Mouse (Mus musculus) embryonic facial prominence, embryonic 15.5 days (tissue): ENCODE results near the gene Cops2. TPM values are rescaled to one million over a fixed set of nuclear protein-coding genes. Genes with fewer than 3 reads are reported as not detected.

Source experiments
- ATAC-seq: fragments of 200-750 bp; cut with Nextera tagmentation; 2 replicates; pipeline ENCODE4 v1.8.0; 2017; ENCODE audit warnings: low read depth, moderate TSS enrichment; ENCODE audit not compliant: insufficient number of reproducible peaks, low FRiP score, low TSS enrichment
- H3K27ac ChIP-seq: fragments of 300-500 bp; sonication (generic); replicated peaks from 2 replicates; pipeline ENCODE4 v1.5.1; 2015; ENCODE audit warnings: mild to moderate bottlenecking, inconsistent platforms
- H3K27me3 ChIP-seq: fragments of 300-500 bp; sonication (generic); 2 replicates; pipeline ENCODE4 v1.6.1; 2015; ENCODE audit warnings: inconsistent platforms
- H3K36me3 ChIP-seq: fragments of 300-500 bp; sonication (generic); 2 replicates; pipeline ENCODE4 v1.6.1; 2015; ENCODE audit warnings: mild to moderate bottlenecking, inconsistent platforms
- H3K4me1 ChIP-seq: fragments of 300-500 bp; sonication (generic); 2 replicates; pipeline ENCODE4 v1.6.1; 2015; ENCODE audit warnings: inconsistent platforms
- H3K4me2 ChIP-seq: fragments of 300-500 bp; sonication (generic); replicated peaks from 2 replicates; pipeline ENCODE4 v1.6.1; 2015; ENCODE audit warnings: mild to moderate bottlenecking, inconsistent platforms
- H3K4me3 ChIP-seq: fragments of 300-500 bp; sonication (generic); replicated peaks from 2 replicates; pipeline ENCODE4 v1.5.1; 2015; ENCODE audit warnings: mild to moderate bottlenecking, inconsistent platforms
- H3K9ac ChIP-seq: fragments of 300-500 bp; sonication (generic); 2 replicates; pipeline ENCODE4 v1.6.1; 2015; ENCODE audit warnings: inconsistent platforms
- H3K9me3 ChIP-seq: fragments of 300-500 bp; sonication (generic); replicated peaks from 2 replicates; pipeline ENCODE4 v1.6.1; 2016; ENCODE audit warnings: inconsistent platforms
- WGBS: fragments of 180-500 bp; shearing (Covaris S2); methylation state at CpG from one replicate; pipeline ENCODE4 v1.1.7; 2015; 5-methylcytosine and 5-hydroxymethylcytosine counted together
- polyA plus RNA-seq: library from polyadenylated mRNA; unstranded; fragments of >200 nt; fragmentation: Nextera tagmentation; extraction: Ambion mirVana; gene quantifications from 2 replicates; pipeline ENCODE4 v1.2.1, GENCODE M21; 2015

Gene Cops2
- polyA plus RNA-seq, 1 experiment from 2014 or later: 72.0 TPM

GRCm38 (mm10) chr2:125820397-125820796 lies 38.5 kb downstream of the Cops2 start:
- Histone ChIP-seq H3K4me3 (no peak overlapping the region), H3K9ac (no peak overlapping the region), H3K27me3 (no peaks in the 10 kb centered on the region), H3K4me2 (no peak overlapping the region), H3K4me1 (no peaks in the 10 kb centered on the region), H3K9me3 (no peaks in the 10 kb centered on the region), H3K27ac (no peak overlapping the region), H3K36me3 (no peaks in the 10 kb centered on the region)
- WGBS: 82% methylated on average over 4 of the region's 4 CpGs
- no peak for ATAC-seq

DNA sequence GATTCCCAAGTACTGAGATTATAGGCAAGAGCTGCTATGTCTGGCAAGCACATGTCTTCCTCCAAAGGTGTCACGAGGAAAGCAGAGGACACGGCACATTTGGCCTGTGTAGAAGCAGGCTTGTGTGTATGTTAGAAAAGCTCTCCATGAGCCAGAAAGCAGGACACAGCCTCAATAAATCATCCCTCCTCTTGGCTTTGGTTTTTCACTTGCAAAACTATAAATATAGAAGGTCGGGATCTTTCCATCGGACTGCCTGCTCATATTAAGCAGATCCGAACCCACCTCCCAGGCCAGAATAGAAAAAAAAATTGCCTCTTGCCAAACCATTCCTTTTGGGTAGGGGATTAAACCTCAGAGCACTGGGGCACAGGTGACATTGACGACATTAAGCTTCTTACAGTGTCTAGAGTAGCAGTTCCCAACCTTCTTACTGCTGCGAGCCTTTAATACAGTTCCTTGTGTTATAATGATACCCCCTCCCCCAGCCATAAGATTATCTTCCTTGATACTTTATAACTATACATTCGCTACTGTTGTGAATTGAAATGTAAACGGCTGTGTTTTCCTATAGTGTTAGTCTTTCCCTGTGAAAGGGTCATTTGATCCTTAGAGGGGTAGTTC lies 44.9 kb downstream of the Cops2 start:
- H3K36me3 ChIP-seq: no peaks in the 10 kb centered on the region
- no peak overlapping the region for H3K4me3 ChIP-seq
- no peaks in the 10 kb centered on the region for H3K9me3 ChIP-seq
- H3K27ac ChIP-seq: no peak overlapping the region
- H3K4me2 ChIP-seq: no peak overlapping the region
- H3K4me1 ChIP-seq: no peaks in the 10 kb centered on the region
- 64% methylated on average over 9 of the region's 9 CpGs for WGBS
- ATAC-seq: no peak
- H3K9ac ChIP-seq: no peak overlapping the region
- H3K27me3 ChIP-seq: no peaks in the 10 kb centered on the region

DNA sequence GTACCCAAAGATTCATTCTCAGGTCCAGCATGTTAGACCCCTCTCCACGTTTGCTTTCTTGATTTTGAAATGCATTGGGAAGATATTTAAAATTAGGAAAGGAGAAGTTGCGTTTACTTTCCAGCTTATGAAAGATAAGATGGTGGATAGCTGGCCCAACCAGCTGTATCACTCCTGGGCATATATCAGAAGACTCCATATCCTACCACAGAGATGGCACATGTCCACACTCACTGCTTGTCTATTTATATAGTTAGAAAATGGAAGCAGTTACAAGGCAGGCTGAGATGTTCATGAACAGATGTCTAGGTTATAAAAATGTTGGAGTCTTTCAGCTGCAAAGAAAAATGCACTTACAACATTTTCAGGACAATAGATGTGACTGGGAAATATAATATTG lies 47.6 kb downstream of the Cops2 start:
- no peak for ATAC-seq

DNA sequence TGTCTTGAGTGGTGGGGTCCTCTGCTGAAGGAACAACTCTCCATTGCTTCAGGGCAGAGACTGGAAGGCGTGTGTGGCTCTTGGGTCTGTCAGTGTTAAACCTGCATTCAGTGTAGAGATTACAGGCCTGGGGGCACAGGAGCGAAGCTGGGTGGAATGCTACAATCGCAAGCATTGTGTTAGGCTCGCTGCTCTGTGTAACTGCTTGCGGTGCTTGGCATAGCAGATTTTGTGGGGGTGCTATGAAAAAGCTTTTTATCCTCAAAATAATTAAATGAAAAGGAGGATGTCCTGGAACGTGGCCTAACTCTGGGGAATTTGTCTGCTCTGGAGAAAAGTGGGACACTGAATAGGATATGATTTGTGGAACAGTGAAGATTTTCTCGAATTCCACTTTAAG lies 49.4 kb downstream of the Cops2 start:
- no peaks in the 10 kb centered on the region for H3K9me3 ChIP-seq
- no peaks in the 10 kb centered on the region for H3K36me3 ChIP-seq
- H3K4me3 ChIP-seq: no peak overlapping the region
- H3K27ac ChIP-seq: no peak overlapping the region
- H3K9ac ChIP-seq: no peak overlapping the region
- no peaks in the 10 kb centered on the region for H3K27me3 ChIP-seq
- H3K4me1 ChIP-seq: no peaks in the 10 kb centered on the region
- WGBS: 31% methylated on average over 7 of the region's 7 CpGs
- H3K4me2 ChIP-seq: no peak overlapping the region
- no peak for ATAC-seq

More for the DNA sequence above, 47.6 kb downstream of the Cops2 start:
- no peaks in the 10 kb centered on the region for H3K27me3 ChIP-seq
- no peak overlapping the region for H3K4me2 ChIP-seq
- H3K4me1 ChIP-seq: no peaks in the 10 kb centered on the region
- H3K4me3 ChIP-seq: no peak overlapping the region
- H3K36me3 ChIP-seq: no peaks in the 10 kb centered on the region
- no peak overlapping the region for H3K9ac ChIP-seq
- WGBS: 79% methylated on average over 2 of the region's 2 CpGs
- H3K9me3 ChIP-seq: no peaks in the 10 kb centered on the region
- no peak overlapping the region for H3K27ac ChIP-seq

DNA sequence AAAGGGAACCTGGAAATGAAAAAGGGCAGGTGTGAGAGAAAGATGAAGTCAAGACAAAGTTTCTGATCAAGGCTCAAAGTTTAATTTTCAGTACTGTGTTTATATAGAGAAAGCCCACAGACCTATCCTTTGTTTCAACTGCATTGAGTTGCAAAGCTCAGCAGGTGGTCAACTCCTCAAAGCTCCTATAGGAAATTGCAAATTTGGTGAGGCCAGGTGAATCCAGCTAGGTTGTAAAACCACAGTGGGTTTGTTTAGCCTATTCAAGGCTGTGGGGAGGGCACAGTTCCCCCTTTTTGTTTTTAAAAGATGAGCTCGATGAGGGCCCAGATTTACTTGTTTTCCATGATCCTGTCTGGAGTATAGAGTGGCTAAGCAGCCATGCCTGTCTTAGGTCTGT lies 53.1 kb downstream of the Cops2 start:
- Histone ChIP-seq H3K4me3 (no peak overlapping the region), H3K4me1 (0 out of 2 replicates have a peak, but pooled peaks cover 4% of the 10 kb centered on the region), H3K9me3 (no peaks in the 10 kb centered on the region), H3K4me2 (no peak overlapping the region), H3K9ac (no peak overlapping the region), H3K27ac (no peak overlapping the region), H3K36me3 (no peaks in the 10 kb centered on the region), H3K27me3 (no peaks in the 10 kb centered on the region)
- ATAC-seq: no peak
- WGBS: 47% methylated on average over 1 of the region's 1 CpGs

DNA sequence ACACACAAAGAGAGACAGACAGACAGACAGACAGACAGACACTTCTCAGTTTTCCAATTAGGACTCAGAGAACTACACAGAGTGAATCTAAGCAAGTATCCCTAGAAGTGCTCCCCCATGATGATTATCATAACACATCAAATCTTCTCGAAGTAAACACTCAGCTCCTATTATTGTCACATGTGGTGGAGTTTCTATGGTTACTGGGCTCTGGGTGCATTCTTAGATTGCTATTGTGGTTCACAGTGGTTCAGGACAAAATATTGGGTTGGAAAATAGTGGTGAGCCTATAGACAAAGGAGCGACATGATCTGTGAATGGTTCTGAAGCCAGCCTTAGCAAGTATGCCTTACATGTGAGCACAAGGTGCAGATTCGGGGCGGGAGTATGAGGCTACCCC lies 57.0 kb downstream of the Cops2 start:
- no peaks in the 10 kb centered on the region for H3K9me3 ChIP-seq

DNA sequence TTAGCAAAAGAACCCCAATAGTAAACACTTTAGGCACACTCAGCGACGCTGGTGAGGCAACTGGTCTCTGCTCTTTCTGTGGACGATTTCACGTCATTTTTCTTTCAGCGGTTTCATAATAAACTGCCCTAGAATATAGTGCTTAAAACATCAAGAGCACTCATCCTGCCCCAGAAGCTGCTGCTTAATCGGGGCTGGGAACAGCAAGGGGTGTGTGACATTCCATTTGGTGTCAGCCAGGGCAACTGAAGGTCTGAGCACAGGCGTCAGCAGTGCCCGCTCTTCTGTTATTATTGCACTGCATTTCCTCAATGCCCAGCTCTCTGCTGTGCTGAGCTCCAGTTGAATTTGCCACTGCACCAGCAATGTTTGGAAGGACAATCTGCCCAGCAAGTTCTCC lies 57.9 kb downstream of the Cops2 start:
- Histone ChIP-seq H3K4me3 (no peak overlapping the region), H3K27ac (no peak overlapping the region), H3K27me3 (no peaks in the 10 kb centered on the region), H3K4me1 (0 out of 2 replicates have a peak, but pooled peaks cover 4% of the 10 kb centered on the region), H3K9ac (no peak overlapping the region), H3K36me3 (no peaks in the 10 kb centered on the region), H3K4me2 (no peak overlapping the region), H3K9me3 (no peaks in the 10 kb centered on the region)
- ATAC-seq: no peak
- 61% methylated on average over 8 of the region's 8 CpGs for WGBS

More for the DNA sequence above, 57.0 kb downstream of the Cops2 start:
- 62% methylated on average over 4 of the region's 4 CpGs for WGBS
- Histone ChIP-seq H3K9ac (no peak overlapping the region), H3K4me3 (no peak overlapping the region), H3K4me2 (no peak overlapping the region), H3K36me3 (no peaks in the 10 kb centered on the region), H3K4me1 (0 out of 2 replicates have a peak, but pooled peaks cover 4% of the 10 kb centered on the region), H3K27me3 (no peaks in the 10 kb centered on the region), H3K27ac (no peak overlapping the region)
- ATAC-seq: no peak

GRCm38 (mm10) chr2:125800428-125800827 lies 58.5 kb downstream of the Cops2 start:
- no peak for ATAC-seq
- 56% methylated on average over 4 of the region's 4 CpGs for WGBS
- no peak overlapping the region for H3K9ac ChIP-seq
- no peaks in the 10 kb centered on the region for H3K27me3 ChIP-seq
- H3K4me3 ChIP-seq: no peak overlapping the region
- H3K9me3 ChIP-seq: no peaks in the 10 kb centered on the region
- H3K27ac ChIP-seq: no peak overlapping the region
- no peaks in the 10 kb centered on the region for H3K36me3 ChIP-seq
- H3K4me2 ChIP-seq: no peak overlapping the region
- 0 out of 2 replicates have a peak, but pooled peaks cover 4% of the 10 kb centered on the region for H3K4me1 ChIP-seq

GRCm38 (mm10) chr2:125797872-125798271 lies 61.1 kb downstream of the Cops2 start:
- Histone ChIP-seq H3K9me3 (no peaks in the 10 kb centered on the region), H3K4me3 (no peak overlapping the region), H3K4me2 (no peak overlapping the region), H3K4me1 (0 out of 2 replicates have a peak, but pooled peaks cover 4% of the 10 kb centered on the region), H3K27me3 (no peaks in the 10 kb centered on the region), H3K36me3 (no peaks in the 10 kb centered on the region), H3K9ac (no peak overlapping the region), H3K27ac (no peak overlapping the region)
- no peak for ATAC-seq

DNA sequence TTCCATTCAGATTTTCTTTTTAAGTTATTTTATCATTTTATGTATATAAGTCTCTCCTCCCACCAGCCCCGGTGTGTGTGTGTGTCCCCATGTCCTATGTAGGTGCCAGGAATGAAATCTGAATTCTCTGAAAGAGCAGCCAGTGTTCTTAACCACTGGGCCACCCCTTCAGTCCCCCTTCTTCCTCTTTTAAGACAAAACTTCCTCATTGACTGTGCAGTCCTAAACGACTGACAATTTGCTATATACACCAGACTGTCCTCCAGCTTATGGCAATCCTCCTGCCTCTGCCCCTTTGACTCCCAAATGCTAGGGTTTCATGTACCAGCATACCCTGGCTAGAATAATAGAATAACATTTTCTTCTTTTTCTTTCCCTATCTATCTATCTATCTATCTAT lies 63.8 kb downstream of the Cops2 start:
- WGBS: 78% methylated on average over 2 of the region's 2 CpGs
- no peaks in the 10 kb centered on the region for H3K36me3 ChIP-seq
- no peaks in the 10 kb centered on the region for H3K4me1 ChIP-seq
- no peak overlapping the region for H3K9ac ChIP-seq
- H3K4me3 ChIP-seq: no peak overlapping the region
- no peak for ATAC-seq
- H3K4me2 ChIP-seq: no peak overlapping the region
- H3K9me3 ChIP-seq: no peaks in the 10 kb centered on the region
- H3K27me3 ChIP-seq: no peaks in the 10 kb centered on the region
- H3K27ac ChIP-seq: no peak overlapping the region

DNA sequence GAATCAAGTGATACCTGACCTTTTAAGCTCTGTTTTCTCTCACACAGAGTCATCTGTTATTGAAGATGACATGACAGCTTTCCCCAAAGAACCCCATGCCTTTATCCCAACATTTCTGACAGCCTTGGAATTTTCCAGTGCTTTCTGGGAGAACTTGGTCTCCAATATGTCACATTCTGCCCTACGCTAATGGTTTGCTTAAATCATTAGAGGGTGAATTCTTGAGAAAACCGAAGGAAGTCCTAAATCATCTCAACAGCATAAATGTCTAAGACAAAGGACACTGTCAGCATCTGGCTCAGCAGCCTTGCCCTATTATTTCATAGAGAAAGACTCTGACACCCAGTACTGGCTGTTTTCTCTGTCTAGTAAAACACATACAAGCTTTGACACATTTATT lies 64.8 kb downstream of the Cops2 start:
- Histone ChIP-seq H3K27me3 (no peaks in the 10 kb centered on the region), H3K9ac (no peak overlapping the region), H3K4me1 (no peaks in the 10 kb centered on the region), H3K27ac (no peak overlapping the region), H3K4me2 (no peak overlapping the region), H3K36me3 (no peaks in the 10 kb centered on the region), H3K9me3 (no peaks in the 10 kb centered on the region), H3K4me3 (no peak overlapping the region)
- ATAC-seq: no peak
- 70% methylated on average over 2 of the region's 2 CpGs for WGBS

- H3K27ac ChIP-seq: no peak overlapping the region
- H3K9me3 ChIP-seq: no peaks in the 10 kb centered on the region
- no peaks in the 10 kb centered on the region for H3K4me1 ChIP-seq
- H3K4me3 ChIP-seq: no peak overlapping the region
- no peak for ATAC-seq
- WGBS: 80% methylated on average over 11 of the region's 11 CpGs
- no peaks in the 10 kb centered on the region for H3K27me3 ChIP-seq
- no peaks in the 10 kb centered on the region for H3K36me3 ChIP-seq
- no peak overlapping the region for H3K9ac ChIP-seq
- H3K4me2 ChIP-seq: no peak overlapping the region
These were observed 66.1 kb downstream of the Cops2 start for GRCm38 (mm10) chr2:125792879-125793261.
